Mouse (Mus musculus) stomach, postnatal 0 days (tissue): ENCODE measurements around the gene Cog1. TPM values are rescaled to one million over a fixed set of nuclear protein-coding genes. Genes with fewer than 3 reads are reported as not detected.

Source experiments
- ATAC-seq: fragments of 200-750 bp; cut with Nextera tagmentation; 2 replicates; pipeline ENCODE4 v1.8.0; 2017; ENCODE audit not compliant: low FRiP score, low TSS enrichment
- DNase-seq: peaks from one replicate; pipeline ENCODE4 v3.0.0-alpha.2; 2016; ENCODE audit warnings: low spot score
- H3K27ac ChIP-seq: fragments of 300-500 bp; sonication (generic); replicated peaks from 2 replicates; pipeline ENCODE4 v1.5.1; 2014; ENCODE audit warnings: mild to moderate bottlenecking, control low read depth
- H3K27me3 ChIP-seq: fragments of 300-500 bp; sonication (generic); 2 replicates; pipeline ENCODE4 v1.6.1; 2014; ENCODE audit warnings: low read length; ENCODE audit not compliant: control insufficient read depth, insufficient read depth
- H3K36me3 ChIP-seq: fragments of 300-500 bp; sonication (generic); 2 replicates; pipeline ENCODE4 v1.6.1; 2014; ENCODE audit warnings: low read length, mixed read lengths; ENCODE audit not compliant: control insufficient read depth, insufficient read depth
- H3K4me1 ChIP-seq: fragments of 300-500 bp; sonication (generic); replicated peaks from 2 replicates; pipeline ENCODE4 v1.6.1; 2014; ENCODE audit warnings: antibody characterized with exemption; ENCODE audit not compliant: control insufficient read depth, insufficient read depth
- H3K4me2 ChIP-seq: fragments of 300-500 bp; sonication (generic); replicated peaks from 2 replicates; pipeline ENCODE4 v1.6.1; 2014; ENCODE audit warnings: low read depth, mild to moderate bottlenecking, control low read depth, moderate library complexity
- H3K4me3 ChIP-seq: fragments of 300-500 bp; sonication (generic); 2 replicates; pipeline ENCODE4 v1.5.1; 2014; ENCODE audit warnings: low read depth, low read length, control low read depth
- H3K9ac ChIP-seq: fragments of 300-500 bp; sonication (generic); 2 replicates; pipeline ENCODE4 v1.6.1; 2014; ENCODE audit warnings: mild to moderate bottlenecking, low read length, control low read depth, mixed read lengths
- H3K9me3 ChIP-seq: fragments of 300-500 bp; sonication (generic); 2 replicates; pipeline ENCODE4 v1.6.1; 2016; ENCODE audit warnings: low read length; ENCODE audit not compliant: control insufficient read depth
- CTCF ChIP-seq: IDR thresholded peaks from 2 replicates; pipeline ENCODE4 v1.5.1; 2016; ENCODE audit warnings: antibody characterized with exemption, low read depth, mild to moderate bottlenecking, moderate library complexity
- EP300 ChIP-seq: optimal IDR thresholded peaks from 2 replicates; pipeline ENCODE3; 2016; ENCODE audit warnings: antibody characterized with exemption
- WGBS: fragments of 180-500 bp; shearing (Covaris S2); extraction: QIAGEN DNeasy Blood & Tissue Kit; methylation state at CpG from one replicate; pipeline ENCODE4 v1.1.7; 2014; 5-methylcytosine and 5-hydroxymethylcytosine counted together
- polyA plus RNA-seq: library from polyadenylated mRNA; unstranded; fragments of >200 nt; fragmentation: Nextera tagmentation; extraction: Ambion mirVana; gene quantifications from 2 replicates; pipeline ENCODE4 v1.2.1, GENCODE M21; 2015

Cog1 gene
- polyA plus RNA-seq, 1 experiment from 2014 or later = 14.4 TPM

- WGBS = 84% methylated on average over 2 of the region's 2 CpGs
- no peak for ATAC-seq
- peaks cover 6% of the 10 kb centered on the region for H3K36me3 ChIP-seq
Measured at GRCm38 (mm10) chr11:113680954-113681353, 32.0 kb downstream of the Cog1 start.

GRCm38 (mm10) chr11:113681979-113682378 is 33.0 kb downstream of the Cog1 start:
- TF ChIP-seq CTCF (no peak), EP300 (no peak)
- Histone ChIP-seq H3K4me3 (no peak overlapping the region), H3K4me2 (peak overlapping the region; percentile 88; the same call in 1 of the 2 replicates), H3K4me1 (peaks cover 3% of the 10 kb centered on the region; the same call in 1 of the 2 replicates), H3K9me3 (no peaks in the 10 kb centered on the region), H3K36me3 (no peaks in the 10 kb centered on the region), H3K27ac (no peak overlapping the region), H3K27me3 (no peaks in the 10 kb centered on the region), H3K9ac (no peak overlapping the region)
- ATAC-seq (no peak), DNase-seq (no peak)

More at GRCm38 (mm10) chr11:113680954-113681353, 32.0 kb downstream of the Cog1 start:
- Histone ChIP-seq H3K27me3 (no peaks in the 10 kb centered on the region), H3K27ac (no peak overlapping the region), H3K9me3 (no peaks in the 10 kb centered on the region), H3K9ac (no peak overlapping the region), H3K4me2 (no peak overlapping the region), H3K4me3 (no peak overlapping the region), H3K4me1 (peaks cover 3% of the 10 kb centered on the region; the same call in 1 of the 2 replicates)
- TF ChIP-seq CTCF (no peak), EP300 (no peak)
- no peak for DNase-seq

DNA sequence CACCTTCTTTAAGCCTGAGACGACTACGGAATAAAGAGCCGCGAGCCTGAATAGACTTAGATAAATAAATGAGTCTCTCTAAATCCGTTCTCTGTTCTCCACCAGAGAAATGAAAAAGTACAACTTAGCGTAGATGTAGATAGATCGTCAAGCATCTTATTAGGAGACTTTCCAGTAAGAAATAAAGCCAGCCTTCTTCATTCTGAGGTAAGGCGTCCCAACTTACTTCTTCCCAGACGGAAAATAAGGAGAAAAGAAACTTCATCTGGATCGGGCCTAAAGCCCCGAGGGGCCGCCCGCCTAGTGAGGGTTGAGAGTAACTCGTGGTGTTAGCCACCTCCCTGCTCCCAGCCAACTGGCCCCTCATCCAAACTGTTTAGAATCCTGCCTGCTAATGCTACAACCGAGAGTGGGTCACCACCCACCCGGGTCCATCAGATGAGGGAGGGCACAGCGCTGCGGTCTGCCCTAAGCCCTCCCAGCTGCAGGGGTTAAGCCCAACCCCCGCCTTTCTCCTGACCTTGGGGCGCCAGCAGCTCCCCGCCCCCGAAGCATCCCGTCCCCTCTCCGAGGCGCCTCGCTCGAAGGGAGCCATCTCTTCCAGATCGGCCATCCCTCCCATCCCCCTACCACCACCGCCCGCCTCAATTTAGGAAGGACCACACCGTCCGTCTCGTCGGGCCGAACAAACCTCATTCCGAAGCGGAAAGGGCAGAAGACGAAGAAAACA is 34.1 kb downstream of the Cog1 start:
- Histone ChIP-seq H3K4me1 (peaks cover 3% of the 10 kb centered on the region; the same call in 1 of the 2 replicates), H3K27me3 (no peaks in the 10 kb centered on the region), H3K9me3 (no peaks in the 10 kb centered on the region), H3K4me3 (peak overlapping the region; percentile 95), H3K9ac (peak overlapping the region; percentile 92), H3K36me3 (no peaks in the 10 kb centered on the region), H3K4me2 (peak overlapping the region; percentile 88), H3K27ac (peak overlapping the region; percentile 97)
- peak; percentile 43 for ATAC-seq
- no peak for TF ChIP-seq CTCF
- TF ChIP-seq EP300 = no peak
- peak; percentile 58 for DNase-seq
- WGBS = 1% methylated on average over 36 of the region's 38 CpGs

DNA sequence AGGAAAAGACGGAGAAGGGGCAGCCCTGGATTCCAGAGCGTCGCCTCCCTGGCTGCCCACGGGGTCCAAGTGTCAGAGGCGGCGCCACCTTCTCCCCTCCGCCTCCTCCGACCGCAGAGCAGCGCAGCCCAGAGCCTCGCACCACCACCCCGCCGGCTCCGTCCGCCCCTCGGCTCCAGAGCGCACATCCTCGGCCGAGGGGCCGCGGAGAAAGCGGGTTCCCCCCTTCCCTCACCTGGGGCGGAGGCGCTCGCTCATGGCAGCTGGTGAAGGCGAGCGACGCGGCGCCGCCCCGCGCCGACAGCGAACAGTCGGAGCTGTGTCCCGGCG is 34.6 kb downstream of the Cog1 start:
- Histone ChIP-seq H3K27ac (peak overlapping the region; percentile 97), H3K27me3 (no peaks in the 10 kb centered on the region), H3K36me3 (peaks cover under 1% of the 10 kb centered on the region; the same call in 1 of the 2 replicates), H3K4me1 (peaks cover 3% of the 10 kb centered on the region; the same call in 1 of the 2 replicates), H3K9ac (peak overlapping the region; percentile 92), H3K9me3 (no peaks in the 10 kb centered on the region), H3K4me2 (peak overlapping the region; percentile 88), H3K4me3 (peak overlapping the region; percentile 95)
- DNase-seq (no peak), ATAC-seq (peak; percentile 58)
- WGBS = 0% methylated on average over 25 of the region's 38 CpGs
- no peak; the same call in 1 of the 2 replicates for TF ChIP-seq CTCF
- no peak for TF ChIP-seq EP300

DNA sequence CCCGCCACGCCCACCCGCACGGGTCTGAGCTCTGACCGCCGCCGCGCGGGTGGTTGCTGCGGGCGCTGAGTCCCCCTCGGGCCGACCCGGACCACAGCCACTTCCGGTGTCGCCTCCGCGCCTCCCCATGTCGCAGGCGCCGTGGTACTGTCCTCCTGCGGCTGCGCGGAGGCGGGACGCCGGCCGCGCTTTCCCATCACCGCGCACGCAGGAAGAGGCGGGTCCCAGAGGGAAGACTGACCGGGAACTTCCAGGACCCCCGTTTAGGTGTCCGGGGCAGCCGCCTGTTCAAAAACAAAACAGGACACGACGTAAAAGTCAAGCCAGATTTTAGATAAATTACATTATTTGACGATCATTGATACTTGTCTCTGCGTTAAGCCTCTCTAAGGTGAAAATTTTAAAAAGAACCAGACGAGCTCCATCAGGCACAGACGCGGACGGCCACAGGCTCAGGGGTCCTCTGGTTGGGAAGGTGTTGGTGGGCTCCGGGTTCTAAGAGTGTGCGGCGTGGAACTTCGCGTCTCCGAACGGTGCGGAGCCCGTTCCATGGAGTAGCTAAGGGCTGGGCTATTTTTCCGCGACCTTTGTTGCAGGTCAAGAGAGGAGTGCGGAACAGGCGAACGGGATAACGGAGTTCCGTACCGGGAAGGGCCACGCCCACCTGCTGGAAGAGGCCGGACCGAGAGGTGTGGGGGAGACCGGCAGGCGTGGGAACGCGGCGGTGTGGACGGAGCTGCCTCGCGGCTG is 35.2 kb downstream of the Cog1 start, which contains the start of the genes Fam104a and D11Wsu47e:
Gene Fam104a, minus strand, starts transcription at position 199 of the 750 bp plus-strand sequence.
Gene D11Wsu47e, plus strand, starts transcription at position 456 of the 750 bp plus-strand sequence.
- TF ChIP-seq CTCF (0 out of 2 replicates have a peak, but pooled peaks have one; percentile 3), EP300 (peak; percentile 97)
- WGBS = under 1% methylated on average over 68 of the region's 73 CpGs
- Histone ChIP-seq H3K9ac (peak within 1 kb of the TSS; percentile 92), H3K9me3 (no peaks in the 10 kb centered on the region), H3K4me2 (peak within 1 kb of the TSS; percentile 88), H3K27ac (peak within 1 kb of the TSS; percentile 97), H3K4me3 (peak within 1 kb of the TSS; percentile 95), H3K4me1 (peaks cover 3% of the 10 kb centered on the region; the same call in 1 of the 2 replicates), H3K27me3 (no peaks in the 10 kb centered on the region), H3K36me3 (peaks cover 5% of the 10 kb centered on the region; the same call in 1 of the 2 replicates)
- ATAC-seq (peak; percentile 95), DNase-seq (peak; percentile 96)
